8 mouse cellular contexts compared by ENCODE assay signal in the genomic region with DNA sequence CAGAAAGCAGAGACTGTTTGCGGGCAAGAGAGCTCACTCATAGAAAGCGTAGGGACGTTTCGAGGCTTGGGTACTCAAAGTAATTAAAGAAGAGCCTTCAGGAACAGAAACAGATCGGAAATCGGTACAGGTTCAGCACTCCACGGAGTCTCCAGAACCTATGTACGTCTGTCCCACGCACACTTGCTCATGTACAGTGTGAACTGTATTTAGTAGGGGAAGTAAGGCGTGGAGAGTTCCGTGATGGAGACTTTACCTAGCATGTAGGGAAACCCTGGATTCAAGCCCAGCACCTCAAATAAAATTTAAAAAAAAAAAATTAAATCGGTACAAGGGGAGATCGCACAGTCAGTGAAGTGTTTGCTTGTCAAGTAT. TPM values are rescaled to one million over a fixed set of nuclear protein-coding genes. Genes with fewer than 3 reads are reported as not detected.
A peak's percentile ranks its signal among the peaks of the same experiment; 100 is the strongest.
DNase-seq lines count a peak whose midpoint lies in the region; ATAC-seq lines count a peak whose summit lies in the region.

No protein-coding gene starts in this region.

- peak overlapping the region; percentile 65 for H3K9ac ChIP-seq in kidney, embryonic 14.5 days (ENCODE audit: low read depth, low read length)
- peak overlapping the region; percentile 66 for H3K9ac ChIP-seq in hindbrain, embryonic 14.5 days
- peak overlapping the region; percentile 32 for H3K9ac ChIP-seq in midbrain, embryonic 14.5 days (replicated peaks; ENCODE audit: low read length)

- H3K27me3 ChIP-seq in kidney, embryonic 14.5 days (ENCODE audit: control insufficient read depth, insufficient read depth, low read length): no peaks in the 10 kb centered on the region
- no peaks in the 10 kb centered on the region for H3K27me3 ChIP-seq in hindbrain, embryonic 14.5 days (ENCODE audit: control insufficient read depth, insufficient read depth, low read length)
- no peaks in the 10 kb centered on the region for H3K27me3 ChIP-seq in midbrain, embryonic 14.5 days (ENCODE audit: control insufficient read depth, insufficient read depth, low read length)

- H3K4me3 ChIP-seq in kidney, embryonic 14.5 days (ENCODE audit: low read length): peak overlapping the region; percentile 55
- peak overlapping the region; percentile 72 for H3K4me3 ChIP-seq in brown adipose tissue, adult 24 weeks (ENCODE audit: insufficient read depth, low read depth, low read length)
- peak overlapping the region; percentile 37 for H3K4me3 ChIP-seq in hindbrain, embryonic 14.5 days (replicated peaks; ENCODE audit: low read length)
- peak overlapping the region; percentile 33 for H3K4me3 ChIP-seq in midbrain, embryonic 14.5 days (replicated peaks; ENCODE audit: low read depth, low read length)

- H3K27ac ChIP-seq in kidney, embryonic 14.5 days (ENCODE audit: low read depth, low read length): peak overlapping the region; percentile 76
- H3K27ac ChIP-seq in brown adipose tissue, adult 24 weeks (replicated peaks; ENCODE audit: low read depth, low read length): 0 out of 2 replicates have a peak overlapping the region, but pooled peaks have one; percentile 9
- H3K27ac ChIP-seq in hindbrain, embryonic 14.5 days: peak overlapping the region; percentile 76
- peak overlapping the region; percentile 10 for H3K27ac ChIP-seq in midbrain, embryonic 14.5 days (replicated peaks; ENCODE audit: low read depth, low read length)

- peak overlapping the region; percentile 78 for H3K4me2 ChIP-seq in kidney, embryonic 14.5 days (replicated peaks; ENCODE audit: low read depth, low read length)
- peak overlapping the region; percentile 70 for H3K4me2 ChIP-seq in hindbrain, embryonic 14.5 days (replicated peaks)
- H3K4me2 ChIP-seq in midbrain, embryonic 14.5 days (ENCODE audit: low read length): peak overlapping the region; percentile 56

- no peaks in the 10 kb centered on the region for H3K36me3 ChIP-seq in kidney, embryonic 14.5 days (ENCODE audit: control insufficient read depth, insufficient read depth, low read length)
- no peaks in the 10 kb centered on the region for H3K36me3 ChIP-seq in hindbrain, embryonic 14.5 days (replicated peaks; ENCODE audit: control insufficient read depth, insufficient read depth)
- no peaks in the 10 kb centered on the region for H3K36me3 ChIP-seq in midbrain, embryonic 14.5 days (ENCODE audit: control insufficient read depth, insufficient read depth, low read length)

- peak; percentile 67 for ATAC-seq in kidney, embryonic 14.5 days (ENCODE audit: low FRiP score, low TSS enrichment)
- peak; percentile 65 for ATAC-seq in hindbrain, embryonic 14.5 days (ENCODE audit: low FRiP score)
- peak; percentile 70 for ATAC-seq in midbrain, embryonic 14.5 days (ENCODE audit: low FRiP score, low TSS enrichment)

- no peaks in the 10 kb centered on the region for H3K9me3 ChIP-seq in kidney, embryonic 14.5 days (ENCODE audit: control insufficient read depth, low read length)
- H3K9me3 ChIP-seq in hindbrain, embryonic 14.5 days (ENCODE audit: control insufficient read depth, low read length): no peaks in the 10 kb centered on the region
- no peaks in the 10 kb centered on the region for H3K9me3 ChIP-seq in midbrain, embryonic 14.5 days (ENCODE audit: control insufficient read depth, low read length)

- H3K4me1 ChIP-seq in kidney, embryonic 14.5 days (ENCODE audit: control insufficient read depth, insufficient read depth, low read length): 0 out of 2 replicates have a peak, but pooled peaks cover 3% of the 10 kb centered on the region
- no peaks in the 10 kb centered on the region; the same call in 1 of the 2 replicates for H3K4me1 ChIP-seq in brown adipose tissue, adult 24 weeks (ENCODE audit: control insufficient read depth, insufficient read depth, insufficient read length, low read length)
- H3K4me1 ChIP-seq in hindbrain, embryonic 14.5 days (replicated peaks; ENCODE audit: control insufficient read depth, insufficient read depth, low read length): peaks cover 4% of the 10 kb centered on the region
- peaks cover 5% of the 10 kb centered on the region; the same call in 1 of the 2 replicates for H3K4me1 ChIP-seq in midbrain, embryonic 14.5 days (ENCODE audit: control insufficient read depth, insufficient read depth, low read length)

- DNase-seq in kidney, postnatal 36 days: no peak
- no peak for DNase-seq in hindbrain, embryonic 14.5 days (ENCODE audit: low spot score)
- no peak for DNase-seq in midbrain, embryonic 14.5 days
- no peak for DNase-seq in layer of hippocampus, postnatal 14 days (ENCODE audit: low spot score in 2 of 2)
- no peak for DNase-seq in frontal cortex, postnatal 36 days (ENCODE audit: low spot score in 2 of 2)
- DNase-seq in cerebellum, postnatal 10 days: no peak

- 12% methylated on average over 13 of the region's 13 CpGs for WGBS in kidney, embryonic 14.5 days
- WGBS in hindbrain, embryonic 14.5 days: 14% methylated on average over 13 of the region's 13 CpGs
- 13% methylated on average over 13 of the region's 13 CpGs for WGBS in midbrain, embryonic 14.5 days

RNA-seq across cellular contexts. Expression of gene Zfp13, which starts 6.4 kb away (rescaled TPM):
- polyA plus RNA-seq in kidney, embryonic 14.5 days (2014; fragmentation: Nextera tagmentation; extraction: Ambion mirVana): 15.3 and 19.1 TPM in 2 replicates
- 1.8 and 3.7 TPM in 2 replicates for polyA plus RNA-seq in brown adipose tissue, adult 24 weeks (2012; ENCODE audit: insufficient read depth, insufficient read length, missing spikeins)
- 20.3 and 21.4 TPM in 2 replicates for polyA plus RNA-seq in hindbrain, embryonic 14.5 days (2014; fragmentation: Nextera tagmentation; extraction: Ambion mirVana)
- 24.8 and 31.4 TPM in 2 replicates for polyA plus RNA-seq in midbrain, embryonic 14.5 days (2014; fragmentation: Nextera tagmentation; extraction: Ambion mirVana)
- 10 to 100 TPM; 29.8 to 30.1 TPM for total RNA-seq in layer of hippocampus, postnatal 14 days (2021)

RNA-seq across cellular contexts. Expression of gene Zscan10, which starts 7.7 kb away (rescaled TPM):
- polyA plus RNA-seq in kidney, embryonic 14.5 days (2014; fragmentation: Nextera tagmentation; extraction: Ambion mirVana): 0.29 and 0.45 TPM in 2 replicates
- polyA plus RNA-seq in brown adipose tissue, adult 24 weeks (2012; ENCODE audit: insufficient read depth, insufficient read length, missing spikeins): not detected in 2 replicates
- polyA plus RNA-seq in hindbrain, embryonic 14.5 days (2014; fragmentation: Nextera tagmentation; extraction: Ambion mirVana): 0.25 and 0.27 TPM in 2 replicates
- polyA plus RNA-seq in midbrain, embryonic 14.5 days (2014; fragmentation: Nextera tagmentation; extraction: Ambion mirVana): not detected in 2 replicates
- under 1 TPM in 1 of 2 experiments, not detected in 1; 0.36 TPM for total RNA-seq in layer of hippocampus, postnatal 14 days (2021)

RNA-seq across cellular contexts. Expression of gene Zfp213, which starts 28.9 kb away (rescaled TPM):
- 19.5 and 24.9 TPM in 2 replicates for polyA plus RNA-seq in kidney, embryonic 14.5 days (2014; fragmentation: Nextera tagmentation; extraction: Ambion mirVana)
- 3.4 and 4.6 TPM in 2 replicates for polyA plus RNA-seq in brown adipose tissue, adult 24 weeks (2012; ENCODE audit: insufficient read depth, insufficient read length, missing spikeins)
- polyA plus RNA-seq in hindbrain, embryonic 14.5 days (2014; fragmentation: Nextera tagmentation; extraction: Ambion mirVana): 15.4 and 15.6 TPM in 2 replicates
- polyA plus RNA-seq in midbrain, embryonic 14.5 days (2014; fragmentation: Nextera tagmentation; extraction: Ambion mirVana): 16.8 and 19.1 TPM in 2 replicates
- total RNA-seq in layer of hippocampus, postnatal 14 days (2021): 1 to 10 TPM; 4.6 to 6.5 TPM

RNA-seq across cellular contexts. Expression of gene Mmp25, which starts 52.2 kb away (rescaled TPM):
- polyA plus RNA-seq in kidney, embryonic 14.5 days (2014; fragmentation: Nextera tagmentation; extraction: Ambion mirVana): 0.46 and 1.3 TPM in 2 replicates
- polyA plus RNA-seq in brown adipose tissue, adult 24 weeks (2012; ENCODE audit: insufficient read depth, insufficient read length, missing spikeins): not detected in 2 replicates
- 1.0 and 1.6 TPM in 2 replicates for polyA plus RNA-seq in hindbrain, embryonic 14.5 days (2014; fragmentation: Nextera tagmentation; extraction: Ambion mirVana)
- 0.38 and 1.1 TPM in 2 replicates for polyA plus RNA-seq in midbrain, embryonic 14.5 days (2014; fragmentation: Nextera tagmentation; extraction: Ambion mirVana)
- total RNA-seq in layer of hippocampus, postnatal 14 days (2021): under 1 TPM; 0.85 to 0.86 TPM

Comparison
In these comparisons a context has a peak if more than half of its experiments do, and no peak if none do; other contexts are left out.
1. H3K27ac ChIP-seq: peak in every context shown above with its lines; median percentile 76 in kidney, embryonic 14.5 days; 76 in hindbrain, embryonic 14.5 days; 10 in midbrain, embryonic 14.5 days; 9 in brown adipose tissue, adult 24 weeks.